Mouse (Mus musculus) lung, adult 2 months (tissue): ENCODE data around the gene Cecr2. TPM values are rescaled to one million over a fixed set of nuclear protein-coding genes. Genes with fewer than 3 reads are reported as not detected.
"Not testable (repeated sequence)": the region's sequence is repeated elsewhere in the genome, so short reads cannot be mapped to it uniquely, and the experiment has no call there.

Experiments used
- DNase-seq: peaks from one replicate; pipeline ENCODE4 v3.0.0; 2022
- H3K4me1 ChIP-seq: fragments of 200-500 bp; 2 replicates; pipeline ENCODE4 v1.6.1; 2011; ENCODE audit warnings: low read length; ENCODE audit not compliant: control insufficient read depth, insufficient read depth
- H3K4me3 ChIP-seq: fragments of 200-500 bp; replicated peaks from 2 replicates; pipeline ENCODE3; 2011; ENCODE audit warnings: low read depth, mild to moderate bottlenecking, control low read depth, low read length; ENCODE audit errors: extremely low read depth
- CTCF ChIP-seq: fragments of 200-500 bp; IDR thresholded peaks from 2 replicates; pipeline ENCODE4 v1.5.1; 2011; ENCODE audit warnings: mild to moderate bottlenecking, low read length, control low read depth; ENCODE audit not compliant: insufficient read depth
- POLR2A ChIP-seq: fragments of 200-500 bp; IDR thresholded peaks from 2 replicates; pipeline ENCODE4 v1.6.1; 2011; ENCODE audit warnings: low read depth, mild to moderate bottlenecking, control low read depth, low read length, borderline replicate concordance; ENCODE audit errors: extremely low read depth
- WGBS: fragments of 180-500 bp; shearing (Covaris S2); methylation state at CpG from one replicate; pipeline ENCODE4 v1.1.7; 2018; 5-methylcytosine and 5-hydroxymethylcytosine counted together
- polyA plus RNA-seq: library from polyadenylated mRNA; depleted of rRNA; stranded (reverse); fragments of >200 nt; gene quantifications from 2 replicates; pipeline ENCODE4 v1.2.3, GENCODE M21; 2012

Gene Cecr2
- polyA plus RNA-seq, 1 experiment: 6.4 TPM

DNA sequence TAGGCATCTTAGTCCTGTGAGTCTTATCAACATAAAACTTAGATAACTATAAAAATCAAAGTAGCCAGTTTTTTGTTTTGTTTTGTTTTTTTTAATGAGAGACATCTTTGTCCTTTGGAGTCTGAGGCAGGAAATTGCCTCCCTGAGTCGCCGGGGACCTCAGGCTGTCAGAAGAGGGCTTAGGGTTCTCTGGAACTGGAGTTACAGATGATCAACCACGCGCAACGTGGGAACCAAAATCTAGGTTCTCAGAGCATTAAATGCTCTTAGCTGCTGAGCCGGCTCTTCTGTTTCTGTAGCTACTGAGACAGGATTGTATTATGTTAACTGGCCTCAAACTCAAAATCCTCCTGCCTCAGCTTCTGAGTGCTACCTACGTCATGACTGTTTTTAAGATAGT, 22.4 kb upstream of the Cecr2 start:
- H3K4me3 ChIP-seq: no peak overlapping the region
- 76% methylated on average over 7 of the region's 7 CpGs for WGBS
- no peak for DNase-seq
- no peak for TF ChIP-seq CTCF
- no peak for TF ChIP-seq POLR2A
- H3K4me1 ChIP-seq: no peaks in the 10 kb centered on the region; the same call in 1 of the 2 replicates

DNA sequence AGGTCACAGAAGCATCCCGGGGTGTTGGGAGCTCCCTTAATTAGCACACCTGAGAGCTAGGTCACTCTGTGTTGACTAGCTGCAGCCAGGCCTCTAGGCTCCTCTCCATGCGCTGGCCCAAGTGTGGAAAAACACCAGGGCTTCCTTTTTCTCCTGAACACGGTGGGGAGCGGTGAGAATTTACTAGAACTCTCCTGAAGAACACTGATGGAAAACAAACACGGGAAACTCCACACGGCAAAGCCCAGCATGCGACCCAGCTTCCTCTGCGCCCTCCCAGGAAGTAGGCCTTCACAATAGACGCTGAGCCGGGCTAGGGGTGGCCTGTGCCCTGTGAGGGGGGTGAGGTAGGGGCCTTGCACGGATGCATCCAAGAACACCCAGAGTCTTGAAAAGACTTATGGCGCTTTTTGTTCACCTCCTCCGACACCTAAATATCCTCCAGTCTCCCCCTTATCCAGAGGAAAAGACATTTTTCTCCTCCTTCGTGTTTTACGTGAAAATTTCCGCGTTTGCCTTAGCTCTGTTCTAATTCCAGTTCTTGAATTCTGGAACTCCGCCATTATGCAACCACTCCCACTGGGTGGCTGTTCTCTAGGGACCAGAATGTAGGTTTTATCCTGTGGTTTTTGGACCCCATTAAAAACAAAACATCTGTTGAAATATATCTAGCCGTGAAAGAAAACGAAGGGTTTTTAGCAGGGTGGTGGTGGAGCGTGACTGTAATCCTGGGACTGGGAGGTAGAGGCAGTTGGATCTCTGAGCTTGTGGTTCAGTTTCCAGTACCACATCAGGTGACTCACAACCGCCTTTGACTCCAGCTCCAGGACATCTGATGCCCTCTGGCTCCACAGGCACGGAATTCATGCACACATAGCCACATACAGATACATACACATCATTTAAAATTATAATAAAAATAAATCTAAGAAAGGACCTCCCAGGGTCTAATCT, 21.5 kb upstream of the Cecr2 start:
- H3K4me1 ChIP-seq: no peaks in the 10 kb centered on the region; the same call in 1 of the 2 replicates
- TF ChIP-seq CTCF: no peak
- no peak for TF ChIP-seq POLR2A
- no peak overlapping the region for H3K4me3 ChIP-seq
- 49% methylated on average over 23 of the region's 23 CpGs for WGBS
- no peak for DNase-seq

DNA sequence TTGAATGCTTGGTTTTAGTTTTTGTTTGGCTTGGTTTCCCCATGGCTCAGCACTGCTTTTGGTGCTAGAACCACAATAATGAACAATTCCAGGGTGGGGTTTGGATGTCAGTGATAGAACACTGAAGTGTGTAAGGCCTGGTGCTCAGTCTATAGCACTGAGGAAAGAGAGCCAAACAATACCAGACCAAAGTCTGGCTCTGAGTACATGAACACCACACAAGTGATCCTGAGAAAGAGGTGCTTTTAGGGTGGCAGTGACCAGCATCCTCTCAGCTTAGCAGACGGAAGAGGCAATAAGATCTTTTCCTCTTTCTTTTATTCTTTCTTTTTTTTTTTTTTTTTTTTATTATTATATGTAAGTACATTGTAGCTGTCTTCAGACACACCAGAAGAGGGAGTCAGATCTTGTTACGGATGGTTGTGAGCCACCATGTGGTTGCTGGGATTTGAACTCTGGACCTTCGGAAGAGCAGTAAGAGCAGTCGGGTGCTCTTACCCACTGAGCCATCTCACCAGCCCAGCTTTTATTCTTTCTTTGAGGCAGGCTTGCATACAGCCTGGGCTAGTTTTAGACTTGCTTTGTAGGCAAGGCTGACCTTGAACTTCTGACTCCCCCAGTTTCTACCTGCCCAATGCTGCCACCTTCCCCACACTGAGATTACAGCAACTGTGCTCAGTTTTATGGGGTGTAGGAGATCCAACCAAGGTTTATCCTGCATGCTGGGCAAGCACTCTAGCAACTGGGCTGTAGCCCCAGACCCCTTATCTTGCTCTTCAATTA, 18.7 kb upstream of the Cecr2 start:
- not testable (repeated sequence) for H3K4me1 ChIP-seq, DNase-seq, H3K4me3 ChIP-seq
- 94% methylated on average over 3 of the region's 4 CpGs for WGBS

DNA sequence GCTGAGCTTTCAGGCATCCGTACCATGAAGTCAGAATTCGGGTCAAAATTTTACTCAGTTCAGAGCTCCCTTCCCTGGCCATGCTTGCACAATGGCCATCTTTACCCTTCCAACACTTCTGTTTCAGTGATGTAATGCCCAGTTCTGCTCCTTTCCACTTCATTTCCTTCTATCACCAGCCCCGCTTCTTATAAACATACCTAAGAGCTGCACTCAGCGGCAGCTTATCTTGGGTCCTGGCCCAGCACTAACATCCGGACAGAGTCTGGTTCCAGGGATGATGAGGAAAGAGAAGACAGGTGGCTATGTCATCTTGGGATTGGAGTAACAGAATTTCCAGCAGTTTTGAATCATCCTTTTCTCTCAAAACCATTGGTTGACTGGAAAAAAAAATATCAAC, 18.0 kb upstream of the Cecr2 start:
- no peak for TF ChIP-seq CTCF
- no peak for TF ChIP-seq POLR2A
- H3K4me3 ChIP-seq: no peak overlapping the region
- DNase-seq: no peak
- WGBS: 22% methylated on average over 5 of the region's 5 CpGs
- H3K4me1 ChIP-seq: no peaks in the 10 kb centered on the region

DNA sequence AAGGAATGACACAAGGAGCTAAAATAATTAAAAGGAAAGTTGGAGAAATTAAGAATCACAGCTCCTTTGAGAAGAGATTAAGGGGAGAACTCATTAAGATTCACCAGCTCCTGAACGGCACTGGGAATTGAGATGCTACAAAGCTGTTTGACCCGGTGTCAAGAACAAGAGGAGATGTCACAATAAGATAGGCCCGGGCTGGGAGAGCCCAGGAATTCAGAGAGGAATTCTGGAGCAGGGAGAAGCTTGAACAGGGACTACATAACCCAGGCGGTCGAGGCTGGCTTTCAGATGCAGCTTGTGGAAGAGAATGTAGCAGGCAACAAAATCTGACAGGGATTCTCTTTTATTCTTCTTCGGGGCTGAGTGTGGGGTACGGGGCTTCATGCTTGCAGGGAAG, 13.5 kb upstream of the Cecr2 start:
- 58% methylated on average over 7 of the region's 7 CpGs for WGBS

DNA sequence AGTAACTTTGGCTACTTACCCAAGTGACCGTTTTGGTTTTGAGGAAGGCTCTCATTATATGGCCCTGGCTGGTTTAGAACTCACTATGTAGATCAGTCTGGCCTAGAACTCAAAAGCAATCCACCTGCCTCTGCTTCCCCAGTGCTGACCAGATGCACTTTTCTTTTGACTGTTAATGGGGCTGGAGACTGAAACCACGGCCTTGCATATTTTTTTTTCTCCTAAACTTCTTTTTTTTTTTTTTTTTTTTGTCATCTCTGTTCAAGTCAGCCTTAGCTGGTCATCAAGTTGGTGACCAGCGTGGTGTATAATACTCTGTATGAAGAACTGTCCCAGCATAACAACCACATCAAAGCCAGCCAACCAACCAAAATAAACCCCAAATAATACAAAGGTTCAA, 10.5 kb upstream of the Cecr2 start:
- Histone ChIP-seq H3K4me3 (no peak overlapping the region), H3K4me1 (no peaks in the 10 kb centered on the region)
- DNase-seq: no peak
- TF ChIP-seq CTCF (no peak), POLR2A (no peak)
- 79% methylated on average over 3 of the region's 3 CpGs for WGBS

More for the DNA sequence above, 13.5 kb upstream of the Cecr2 start:
- TF ChIP-seq POLR2A (no peak), CTCF (no peak)
- H3K4me3 ChIP-seq: no peak overlapping the region
- no peaks in the 10 kb centered on the region for H3K4me1 ChIP-seq
- no peak for DNase-seq

DNA sequence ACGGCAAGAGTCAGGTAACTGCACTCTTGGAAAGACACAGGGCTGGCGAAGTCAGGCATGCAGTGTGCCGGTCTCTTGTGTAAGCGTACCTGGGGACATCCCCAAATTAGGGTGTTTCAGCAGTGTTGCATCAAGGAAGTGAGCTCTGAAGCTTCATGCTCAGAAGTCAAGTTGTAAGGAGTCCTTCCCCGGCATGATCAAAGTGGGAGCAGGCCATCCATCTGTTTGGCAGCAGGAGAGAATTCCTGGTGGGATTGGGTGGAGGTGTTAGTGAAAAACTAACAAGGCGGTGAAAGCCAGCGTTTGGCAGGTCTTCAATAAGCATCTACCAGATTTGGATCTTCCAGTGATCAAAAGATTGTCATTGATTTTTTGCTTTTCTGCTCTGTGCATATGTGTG, 7.3 kb upstream of the Cecr2 start:
- DNase-seq: no peak
- 55% methylated on average over 7 of the region's 7 CpGs for WGBS
- Histone ChIP-seq H3K4me3 (no peak overlapping the region), H3K4me1 (no peaks in the 10 kb centered on the region)
- TF ChIP-seq CTCF (no peak), POLR2A (no peak)

DNA sequence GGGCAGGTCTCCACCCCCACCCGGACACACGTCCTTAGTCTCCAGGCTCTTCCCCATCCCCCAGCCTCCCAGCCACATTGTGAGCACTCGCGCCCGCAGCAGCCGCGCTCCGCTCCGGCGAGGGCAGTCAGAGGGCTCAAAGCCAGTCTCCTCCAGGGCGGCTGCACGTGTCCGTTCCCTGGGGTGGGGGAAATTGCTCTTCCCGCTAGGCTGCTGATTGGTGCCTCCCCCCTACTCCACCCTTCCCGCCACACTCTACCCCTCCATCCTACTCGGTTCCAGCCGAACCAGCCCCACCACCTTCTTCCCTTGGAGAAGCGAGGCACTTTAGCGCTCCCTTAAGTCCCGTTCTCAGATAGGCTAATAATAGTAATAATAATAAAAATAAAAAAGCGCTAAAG, 754 bp upstream of the Cecr2 start:
- TF ChIP-seq CTCF: no peak
- no peak for TF ChIP-seq POLR2A
- WGBS: 0% methylated on average over 21 of the region's 21 CpGs
- Histone ChIP-seq H3K4me3 (peak overlapping the region; percentile 81), H3K4me1 (peaks cover 3% of the 10 kb centered on the region)
- DNase-seq: peak; percentile 67

DNA sequence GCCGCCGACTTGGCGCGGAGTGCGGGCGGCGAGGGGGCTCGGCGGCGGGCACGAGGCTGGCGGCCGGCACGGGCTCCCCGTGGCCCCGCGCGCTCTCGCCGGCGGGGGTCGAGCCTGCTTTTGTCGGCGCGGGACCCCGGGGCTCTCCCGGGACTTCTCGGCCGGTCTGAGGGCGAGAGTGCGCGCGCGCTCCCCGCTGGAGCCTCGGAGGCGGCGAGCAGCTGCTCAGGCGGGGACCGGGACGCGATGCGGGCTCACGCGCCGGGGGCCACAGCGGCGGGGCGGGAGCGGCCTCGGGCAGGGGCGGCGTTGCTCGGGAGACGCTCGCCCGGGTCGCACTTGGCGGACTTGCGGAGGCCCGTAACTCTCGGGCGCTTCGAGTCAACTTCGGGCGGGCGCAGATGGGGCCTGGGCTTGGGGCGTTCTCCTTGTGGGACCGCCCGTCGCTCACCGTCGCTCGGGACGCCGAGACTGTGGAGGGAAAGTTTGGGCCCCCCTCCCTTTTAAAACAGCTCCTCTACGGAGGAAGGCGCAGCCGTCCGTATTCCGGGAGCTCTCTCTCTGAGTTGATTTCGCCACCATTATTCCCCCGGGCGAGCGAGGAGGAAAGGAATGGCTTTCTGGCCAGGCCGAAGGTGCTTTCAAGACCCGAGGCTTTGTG, 722 bp downstream of the Cecr2 start:
- 0 out of 2 replicates have a peak, but pooled peaks have one; percentile 7 for TF ChIP-seq POLR2A
- no peak for TF ChIP-seq CTCF
- WGBS: under 1% methylated on average over 87 of the region's 87 CpGs
- peaks cover 3% of the 10 kb centered on the region for H3K4me1 ChIP-seq
- peak overlapping the region; percentile 85 for H3K4me3 ChIP-seq
- peak; percentile 74 for DNase-seq
